Mouse (Mus musculus) midbrain, embryonic 11.5 days (tissue): ENCODE results near the gene Sbno2. TPM values are rescaled to one million over a fixed set of nuclear protein-coding genes. Genes with fewer than 3 reads are reported as not detected.

Experiments used
- ATAC-seq: fragments of 200-750 bp; cut with Nextera tagmentation; 2 replicates; pipeline ENCODE4 v1.8.0; 2017; ENCODE audit warnings: moderate TSS enrichment, moderate library complexity; ENCODE audit not compliant: low FRiP score
- DNase-seq: peaks from one replicate; pipeline ENCODE4 v3.0.0; 2015; ENCODE audit warnings: low spot score; ENCODE audit errors: missing footprints
- H3K27ac ChIP-seq: fragments of 300-500 bp; sonication (generic); 2 replicates; pipeline ENCODE4 v1.5.1; 2014; ENCODE audit warnings: low read depth, low read length
- H3K27me3 ChIP-seq: fragments of 300-500 bp; sonication (generic); 2 replicates; pipeline ENCODE4 v1.6.1; 2014; ENCODE audit warnings: mild to moderate bottlenecking, low read length, moderate library complexity, mixed read lengths; ENCODE audit not compliant: control insufficient read depth, insufficient read depth
- H3K36me3 ChIP-seq: fragments of 300-500 bp; sonication (generic); 2 replicates; pipeline ENCODE4 v1.6.1; 2014; ENCODE audit warnings: mild to moderate bottlenecking, low read length, moderate library complexity, mixed read lengths; ENCODE audit not compliant: control insufficient read depth, insufficient read depth
- H3K4me1 ChIP-seq: fragments of 300-500 bp; sonication (generic); 2 replicates; pipeline ENCODE4 v1.6.1; 2014; ENCODE audit warnings: low read length; ENCODE audit not compliant: control insufficient read depth, insufficient read depth
- H3K4me2 ChIP-seq: fragments of 300-500 bp; sonication (generic); 2 replicates; pipeline ENCODE4 v1.6.1; 2014; ENCODE audit warnings: mild to moderate bottlenecking, moderate library complexity
- H3K4me3 ChIP-seq: fragments of 300-500 bp; sonication (generic); 2 replicates; pipeline ENCODE4 v1.5.1; 2014; ENCODE audit warnings: low read depth, low read length
- H3K9ac ChIP-seq: fragments of 300-500 bp; sonication (generic); 2 replicates; pipeline ENCODE4 v1.6.1; 2014; ENCODE audit warnings: low read length
- H3K9me3 ChIP-seq: fragments of 300-500 bp; sonication (generic); 2 replicates; pipeline ENCODE4 v1.6.1; 2016; ENCODE audit warnings: low read length; ENCODE audit not compliant: control insufficient read depth
- WGBS: fragments of 180-500 bp; shearing (Covaris S2); extraction: QIAGEN DNeasy Blood & Tissue Kit; methylation state at CpG from one replicate; pipeline ENCODE4 v1.1.7; 2014; 5-methylcytosine and 5-hydroxymethylcytosine counted together
- polyA plus RNA-seq: library from polyadenylated mRNA; unstranded; fragments of >200 nt; fragmentation: Nextera tagmentation; extraction: Ambion mirVana; gene quantifications from 2 replicates; pipeline ENCODE4 v1.2.1, GENCODE M21; 2014

Sbno2 gene
- polyA plus RNA-seq, 1 experiment from 2014 or later, result 7.0 TPM

- Histone ChIP-seq H3K9ac (no peak overlapping the region), H3K36me3 (no peaks in the 10 kb centered on the region), H3K9me3 (peaks cover 11% of the 10 kb centered on the region), H3K27me3 (peaks cover 42% of the 10 kb centered on the region), H3K4me2 (no peak overlapping the region), H3K27ac (no peak overlapping the region), H3K4me1 (peaks cover 4% of the 10 kb centered on the region; the same call in 1 of the 2 replicates), H3K4me3 (no peak overlapping the region)
- no peak for ATAC-seq
- DNase-seq, result no peak
- 25% methylated on average over 28 of the region's 28 CpGs for WGBS
These were observed 90.7 kb downstream of the Sbno2 start for GRCm38 (mm10) chr10:80014484-80015290.

GRCm38 (mm10) chr10:80013609-80014008 lies 91.8 kb downstream of the Sbno2 start:
- H3K4me3 ChIP-seq, result no peak overlapping the region
- WGBS, result 30% methylated on average over 25 of the region's 25 CpGs
- H3K27me3 ChIP-seq, result peaks cover 37% of the 10 kb centered on the region

GRCm38 (mm10) chr10:80011740-80012139 lies 93.6 kb downstream of the Sbno2 start:
- peaks cover 12% of the 10 kb centered on the region for H3K9me3 ChIP-seq
- ATAC-seq, result no peak
- H3K4me2 ChIP-seq, result no peak overlapping the region
- no peak overlapping the region for H3K9ac ChIP-seq
- no peaks in the 10 kb centered on the region for H3K4me1 ChIP-seq
- no peaks in the 10 kb centered on the region for H3K36me3 ChIP-seq
- H3K4me3 ChIP-seq, result no peak overlapping the region
- DNase-seq, result no peak
- 86% methylated on average over 6 of the region's 6 CpGs for whole genome bisulfite sequencing
- H3K27me3 ChIP-seq, result peaks cover 35% of the 10 kb centered on the region
- H3K27ac ChIP-seq, result no peak overlapping the region

More at GRCm38 (mm10) chr10:80013609-80014008, 91.8 kb downstream of the Sbno2 start:
- Histone ChIP-seq H3K4me2 (no peak overlapping the region), H3K9ac (no peak overlapping the region), H3K9me3 (peaks cover 12% of the 10 kb centered on the region), H3K4me1 (no peaks in the 10 kb centered on the region), H3K27ac (no peak overlapping the region), H3K36me3 (no peaks in the 10 kb centered on the region)
- ATAC-seq, result no peak
- DNase-seq, result no peak

Other genes with a start within 250 kb of the Sbno2 start
- 11.9 and 12.1 TPM in 2 replicates for gene Prtn3, start 231.1 kb downstream of the Sbno2 start, polyA plus RNA-seq
- 112 and 117 TPM in 2 replicates for gene Plppr3, start 230.9 kb downstream of the Sbno2 start, polyA plus RNA-seq
- 0.18 TPM in 1 of 2 replicates, not detected in the other for gene Elane, start 219.3 kb downstream of the Sbno2 start, polyA plus RNA-seq
- not detected in 2 replicates for gene Cfd, start 214.7 kb downstream of the Sbno2 start, polyA plus RNA-seq
- gene Med16, start 196.6 kb downstream of the Sbno2 start, polyA plus RNA-seq, result 39.7 and 45.7 TPM in 2 replicates
- gene Gm26602, start 194.7 kb downstream of the Sbno2 start, polyA plus RNA-seq, result 20.6 and 25.6 TPM in 2 replicates
- gene Kiss1r, start 188.6 kb downstream of the Sbno2 start, polyA plus RNA-seq, result 0.34 and 0.61 TPM in 2 replicates
- 127 and 135 TPM in 2 replicates for gene R3hdm4, start 184.4 kb downstream of the Sbno2 start, polyA plus RNA-seq
- gene Arid3a, start 178.5 kb downstream of the Sbno2 start, polyA plus RNA-seq, result 4.2 and 6.2 TPM in 2 replicates
- gene Wdr18, start 145.4 kb downstream of the Sbno2 start, polyA plus RNA-seq, result 92.7 and 98.4 TPM in 2 replicates
- gene Grin3b, start 134.9 kb downstream of the Sbno2 start, polyA plus RNA-seq, result 0.22 and 0.38 TPM in 2 replicates
- gene Tmem259, start 121.2 kb downstream of the Sbno2 start, polyA plus RNA-seq, result 11.9 and 13.5 TPM in 2 replicates
- gene Cnn2, start 117.0 kb downstream of the Sbno2 start, polyA plus RNA-seq, result 158 and 160 TPM in 2 replicates
- 2.8 and 2.9 TPM in 2 replicates for gene Abca7, start 109.1 kb downstream of the Sbno2 start, polyA plus RNA-seq
- gene Arhgap45, start 88.9 kb downstream of the Sbno2 start, polyA plus RNA-seq, result 3.6 and 3.8 TPM in 2 replicates
- 200 and 225 TPM in 2 replicates for gene Polr2e, start 65.8 kb downstream of the Sbno2 start, polyA plus RNA-seq
- 581 and 594 TPM in 2 replicates for gene Gpx4, start 58.4 kb downstream of the Sbno2 start, polyA plus RNA-seq
- 18.5 and 23.1 TPM in 2 replicates for gene Stk11, start 10.2 kb upstream of the Sbno2 start, polyA plus RNA-seq
- gene Atp5d, start 33.1 kb upstream of the Sbno2 start, polyA plus RNA-seq, result 329 and 355 TPM in 2 replicates
- gene Cbarp, start 35.3 kb upstream of the Sbno2 start, polyA plus RNA-seq, result 11.1 and 11.8 TPM in 2 replicates
- 66.0 and 71.3 TPM in 2 replicates for gene Midn, start 42.7 kb upstream of the Sbno2 start, polyA plus RNA-seq
- 81.5 and 87.1 TPM in 2 replicates for gene Cirbp, start 60.4 kb upstream of the Sbno2 start, polyA plus RNA-seq
- gene 1600002K03Rik, start 67.4 kb upstream of the Sbno2 start, polyA plus RNA-seq, result 8.0 and 8.7 TPM in 2 replicates
- gene Efna2, start 73.9 kb upstream of the Sbno2 start, polyA plus RNA-seq, result 78.1 and 91.7 TPM in 2 replicates
- 134 and 142 TPM in 2 replicates for gene Mum1, start 120.9 kb upstream of the Sbno2 start, polyA plus RNA-seq
- gene Ndufs7, start 143.6 kb upstream of the Sbno2 start, polyA plus RNA-seq, result 209 and 229 TPM in 2 replicates
- 24.6 and 28.9 TPM in 2 replicates for gene Gamt, start 155.4 kb upstream of the Sbno2 start, polyA plus RNA-seq
- gene Dazap1, start 155.9 kb upstream of the Sbno2 start, polyA plus RNA-seq, result 37.8 and 42.6 TPM in 2 replicates
- 752 and 845 TPM in 2 replicates for gene Rps15, start 186.9 kb upstream of the Sbno2 start, polyA plus RNA-seq
- 63.4 and 66.5 TPM in 2 replicates for gene Apc2, start 190.4 kb upstream of the Sbno2 start, polyA plus RNA-seq
- gene 2310011J03Rik, start 215.0 kb upstream of the Sbno2 start, polyA plus RNA-seq, result 36.2 and 40.8 TPM in 2 replicates
- gene Pcsk4, start 223.9 kb upstream of the Sbno2 start, polyA plus RNA-seq, result 1.5 and 1.8 TPM in 2 replicates
- 4.0 and 4.5 TPM in 2 replicates for gene Reep6, start 224.4 kb upstream of the Sbno2 start, polyA plus RNA-seq
- gene Adamtsl5, start 242.8 kb upstream of the Sbno2 start, polyA plus RNA-seq, result 0.11 and 0.31 TPM in 2 replicates